Mouse (Mus musculus): ENCODE results near the gene Ankrd12. TPM values are rescaled to one million over a fixed set of nuclear protein-coding genes. Genes with fewer than 3 reads are reported as not detected.

Ankrd12 gene
- polyA plus RNA-seq, 1 experiment from 2014 or later = 142 TPM

DNA sequence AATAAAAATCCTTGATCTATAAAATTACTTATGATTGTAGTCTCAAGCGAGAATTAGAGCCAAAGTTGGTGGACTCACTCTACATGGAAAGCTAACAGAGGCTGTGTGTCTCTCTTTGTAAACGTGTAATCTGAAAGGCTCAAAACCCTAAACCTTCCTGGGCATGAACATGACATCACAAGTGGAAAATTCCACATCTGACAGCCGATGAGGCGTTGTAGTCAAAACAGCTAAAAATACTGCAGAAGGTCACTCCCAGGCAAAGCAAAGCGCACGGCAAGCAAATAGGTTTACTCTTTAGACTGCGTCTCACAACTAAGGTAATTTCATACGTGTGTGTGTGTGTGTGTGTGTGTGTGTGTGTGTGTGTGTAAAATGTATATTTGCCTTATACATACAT lies 129.6 kb downstream of the Ankrd12 start:
- Histone ChIP-seq H3K36me3 (ENCODE audit: control insufficient read depth, insufficient read depth) (peaks cover 11% of the 10 kb centered on the region), H3K27me3 (replicated peaks; ENCODE audit: control insufficient read depth, insufficient read depth, low read length) (no peaks in the 10 kb centered on the region), H3K4me1 (replicated peaks; ENCODE audit: control insufficient read depth, insufficient read depth, low read length) (peaks cover 14% of the 10 kb centered on the region), H3K9me3 (ENCODE audit: control insufficient read depth, low read length) (no peaks in the 10 kb centered on the region), H3K4me3 (replicated peaks; ENCODE audit: low read length) (no peak overlapping the region), H3K27ac (ENCODE audit: low read length) (no peak overlapping the region), H3K9ac (replicated peaks; ENCODE audit: low read depth, low read length) (no peak overlapping the region), H3K4me2 (ENCODE audit: low read length) (no peak overlapping the region)
- 94% methylated on average over 8 of the region's 8 CpGs for WGBS
- ATAC-seq = no peak

DNA sequence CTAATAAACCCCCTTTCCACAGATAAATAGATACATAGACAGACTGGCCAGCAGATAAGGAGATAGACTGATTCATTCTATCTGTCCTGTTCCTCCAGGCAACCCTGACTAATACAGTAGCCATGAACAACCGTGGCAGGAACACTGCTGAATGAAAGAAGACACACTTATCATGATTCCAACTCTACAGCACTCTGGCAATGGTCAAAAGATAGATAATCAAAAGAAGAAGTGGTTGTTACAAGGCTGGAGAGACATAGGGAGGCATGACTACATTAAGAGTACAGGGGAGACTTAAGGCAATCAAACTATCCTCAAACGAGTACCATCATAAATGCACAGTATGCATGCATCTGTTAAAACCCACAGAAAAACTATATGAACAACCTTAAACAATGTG lies 131.5 kb downstream of the Ankrd12 start:
- Histone ChIP-seq H3K27me3 (replicated peaks; ENCODE audit: control insufficient read depth, insufficient read depth, low read length) (no peaks in the 10 kb centered on the region), H3K4me2 (ENCODE audit: low read length) (no peak overlapping the region), H3K9me3 (ENCODE audit: control insufficient read depth, low read length) (no peaks in the 10 kb centered on the region), H3K9ac (replicated peaks; ENCODE audit: low read depth, low read length) (no peak overlapping the region), H3K36me3 (ENCODE audit: control insufficient read depth, insufficient read depth) (peaks cover 11% of the 10 kb centered on the region), H3K27ac (ENCODE audit: low read length) (no peak overlapping the region), H3K4me3 (replicated peaks; ENCODE audit: low read length) (no peak overlapping the region), H3K4me1 (replicated peaks; ENCODE audit: control insufficient read depth, insufficient read depth, low read length) (peaks cover 14% of the 10 kb centered on the region)
- no peak for ATAC-seq
- WGBS = 90% methylated on average over 2 of the region's 2 CpGs

DNA sequence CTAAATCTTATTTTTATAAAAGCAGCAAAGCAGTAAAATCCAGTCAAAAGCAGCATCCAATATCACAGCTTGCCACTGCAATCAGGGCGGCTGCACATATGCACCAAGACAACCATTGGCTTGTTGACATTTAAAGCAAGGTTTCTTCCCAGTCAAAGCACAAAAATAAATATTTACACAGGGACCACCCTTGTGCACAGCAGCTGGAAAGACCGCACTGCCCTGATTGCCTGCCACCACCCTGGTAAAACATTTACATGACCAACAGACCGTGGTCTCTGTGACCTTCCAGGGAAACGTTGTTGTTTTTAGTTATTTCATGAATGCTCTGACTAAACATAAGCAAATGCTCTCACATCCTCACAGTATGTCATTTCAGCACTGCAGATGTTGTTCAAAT lies 134.5 kb downstream of the Ankrd12 start:
- ATAC-seq = no peak
- WGBS = 86% methylated on average over 4 of the region's 4 CpGs
- H3K9me3 ChIP-seq (ENCODE audit: control insufficient read depth, low read length) = no peaks in the 10 kb centered on the region

DNA sequence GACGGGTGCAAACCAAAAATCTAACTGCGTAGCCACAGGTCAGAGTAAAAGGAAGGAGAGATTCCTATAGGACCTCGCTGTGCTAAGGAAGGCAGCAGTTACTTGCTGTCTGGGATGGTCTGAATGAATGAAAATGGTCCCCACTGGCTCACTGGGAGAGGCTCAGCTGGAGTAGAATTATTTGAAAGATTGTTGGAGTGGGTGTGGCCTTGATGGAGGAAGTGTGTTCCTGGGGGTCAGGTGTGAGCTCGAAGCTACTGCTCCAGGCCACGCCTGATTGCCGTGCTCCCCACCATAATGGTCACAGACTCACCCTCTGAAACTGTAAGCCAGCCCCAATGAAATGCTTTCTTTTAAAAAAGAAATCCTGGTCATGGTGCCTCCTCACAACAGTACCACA lies 135.6 kb downstream of the Ankrd12 start:
- H3K4me1 ChIP-seq (replicated peaks; ENCODE audit: control insufficient read depth, insufficient read depth, low read length) = no peaks in the 10 kb centered on the region
- no peak overlapping the region for H3K27ac ChIP-seq (ENCODE audit: low read length)
- no peak overlapping the region for H3K9ac ChIP-seq (replicated peaks; ENCODE audit: low read depth, low read length)
- peaks cover 8% of the 10 kb centered on the region for H3K36me3 ChIP-seq (ENCODE audit: control insufficient read depth, insufficient read depth)
- H3K4me2 ChIP-seq (ENCODE audit: low read length) = no peak overlapping the region
- ATAC-seq = no peak
- no peak overlapping the region for H3K4me3 ChIP-seq (replicated peaks; ENCODE audit: low read length)
- no peaks in the 10 kb centered on the region for H3K9me3 ChIP-seq (ENCODE audit: control insufficient read depth, low read length)
- 89% methylated on average over 6 of the region's 6 CpGs for WGBS
- no peaks in the 10 kb centered on the region for H3K27me3 ChIP-seq (replicated peaks; ENCODE audit: control insufficient read depth, insufficient read depth, low read length)

More for the DNA sequence above, 134.5 kb downstream of the Ankrd12 start:
- H3K9ac ChIP-seq (replicated peaks; ENCODE audit: low read depth, low read length) = no peak overlapping the region
- peaks cover 6% of the 10 kb centered on the region for H3K36me3 ChIP-seq (ENCODE audit: control insufficient read depth, insufficient read depth)
- no peaks in the 10 kb centered on the region for H3K27me3 ChIP-seq (replicated peaks; ENCODE audit: control insufficient read depth, insufficient read depth, low read length)
- no peak overlapping the region for H3K27ac ChIP-seq (ENCODE audit: low read length)
- H3K4me3 ChIP-seq (replicated peaks; ENCODE audit: low read length) = no peak overlapping the region
- H3K4me2 ChIP-seq (ENCODE audit: low read length) = no peak overlapping the region
- H3K4me1 ChIP-seq (replicated peaks; ENCODE audit: control insufficient read depth, insufficient read depth, low read length) = no peaks in the 10 kb centered on the region

DNA sequence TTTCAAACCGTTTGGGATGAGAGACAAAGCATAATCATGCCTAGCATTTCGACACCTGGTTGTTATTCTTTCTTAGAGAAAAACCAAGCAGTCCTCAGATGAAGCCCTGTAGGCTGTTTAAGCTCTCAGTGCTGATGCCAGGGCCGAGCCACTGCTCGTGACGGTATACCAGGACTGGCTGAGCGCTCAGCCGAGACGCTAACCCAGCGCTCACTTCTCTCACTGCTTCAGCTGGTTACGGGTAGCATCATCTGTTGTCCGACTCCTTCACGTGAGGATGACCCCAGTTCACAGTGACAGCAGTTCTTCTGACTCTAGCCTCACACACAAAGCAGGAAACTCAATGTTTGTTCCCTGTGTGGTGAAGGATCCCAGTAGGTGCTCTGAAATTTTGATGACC lies 136.7 kb downstream of the Ankrd12 start:
- Histone ChIP-seq H3K27me3 (replicated peaks; ENCODE audit: control insufficient read depth, insufficient read depth, low read length) (no peaks in the 10 kb centered on the region), H3K27ac (ENCODE audit: low read length) (no peak overlapping the region), H3K9me3 (ENCODE audit: control insufficient read depth, low read length) (no peaks in the 10 kb centered on the region), H3K9ac (replicated peaks; ENCODE audit: low read depth, low read length) (no peak overlapping the region), H3K4me1 (replicated peaks; ENCODE audit: control insufficient read depth, insufficient read depth, low read length) (no peaks in the 10 kb centered on the region), H3K4me3 (replicated peaks; ENCODE audit: low read length) (no peak overlapping the region), H3K4me2 (ENCODE audit: low read length) (no peak overlapping the region), H3K36me3 (ENCODE audit: control insufficient read depth, insufficient read depth) (peaks cover 5% of the 10 kb centered on the region; the same call in 1 of the 2 replicates)
- no peak for ATAC-seq
- WGBS = 84% methylated on average over 12 of the region's 12 CpGs

DNA sequence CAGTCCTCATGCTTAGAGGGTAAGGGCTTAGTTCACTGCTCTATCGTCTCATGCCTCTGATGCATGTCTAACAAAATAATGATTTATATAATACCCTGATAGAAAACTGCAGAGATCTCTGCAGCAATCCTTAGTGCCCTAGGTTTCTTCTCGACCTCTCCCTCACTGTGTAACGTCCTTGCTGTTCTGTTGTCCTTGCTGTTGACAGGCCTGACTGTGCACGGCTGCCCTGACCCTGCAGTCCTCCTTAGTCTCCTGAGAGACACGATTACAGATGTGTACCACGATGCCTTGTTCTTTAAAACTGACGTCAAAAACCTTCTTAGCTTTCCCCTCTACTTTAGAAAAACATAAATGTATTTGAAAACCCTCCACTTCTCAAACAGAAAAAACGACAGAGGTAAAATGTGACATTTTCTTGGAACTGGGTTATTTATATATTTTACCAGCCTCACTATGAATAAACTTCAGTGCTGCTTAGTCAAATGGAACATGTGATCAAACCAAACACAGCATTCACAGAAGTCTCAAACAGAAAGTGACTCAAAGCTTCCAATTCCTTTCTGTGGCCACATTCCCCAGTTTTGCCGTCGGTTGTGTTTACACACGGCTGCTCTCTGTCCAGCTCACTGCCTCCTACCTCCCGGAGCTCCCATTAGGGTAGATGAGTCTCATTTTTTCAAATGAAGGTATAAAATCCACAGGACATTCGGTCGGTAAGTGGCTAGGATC lies 137.3 kb downstream of the Ankrd12 start:
- Histone ChIP-seq H3K4me1 (replicated peaks; ENCODE audit: control insufficient read depth, insufficient read depth, low read length) (no peaks in the 10 kb centered on the region), H3K27me3 (replicated peaks; ENCODE audit: control insufficient read depth, insufficient read depth, low read length) (no peaks in the 10 kb centered on the region), H3K9ac (replicated peaks; ENCODE audit: low read depth, low read length) (no peak overlapping the region), H3K4me3 (replicated peaks; ENCODE audit: low read length) (no peak overlapping the region), H3K27ac (ENCODE audit: low read length) (no peak overlapping the region), H3K36me3 (ENCODE audit: control insufficient read depth, insufficient read depth) (peaks cover 5% of the 10 kb centered on the region; the same call in 1 of the 2 replicates), H3K9me3 (ENCODE audit: control insufficient read depth, low read length) (no peaks in the 10 kb centered on the region), H3K4me2 (ENCODE audit: low read length) (no peak overlapping the region)
- 81% methylated on average over 14 of the region's 14 CpGs for WGBS
- ATAC-seq = no peak

DNA sequence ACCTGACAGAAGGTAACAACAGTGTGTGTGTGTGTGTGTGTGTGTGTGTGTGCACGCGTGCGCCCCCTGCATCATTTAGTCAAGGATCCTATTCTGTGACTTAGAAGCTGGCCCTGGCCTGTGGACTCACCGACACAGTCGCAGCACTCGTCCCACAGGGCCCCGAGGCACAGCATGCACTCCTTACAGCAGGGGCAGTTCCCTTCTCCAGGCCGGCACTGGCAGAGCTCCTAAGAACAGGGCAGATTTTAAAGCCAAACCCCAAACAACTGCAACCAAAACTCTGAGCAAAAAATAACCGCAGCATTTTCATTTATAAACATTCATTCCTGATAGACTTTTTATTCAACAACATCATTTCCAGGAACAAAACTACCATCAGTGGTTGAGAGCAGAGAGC lies 139.2 kb downstream of the Ankrd12 start:
- Histone ChIP-seq H3K4me3 (replicated peaks; ENCODE audit: low read length) (no peak overlapping the region), H3K9me3 (ENCODE audit: control insufficient read depth, low read length) (no peaks in the 10 kb centered on the region), H3K4me2 (ENCODE audit: low read length) (no peak overlapping the region), H3K36me3 (ENCODE audit: control insufficient read depth, insufficient read depth) (peaks cover 15% of the 10 kb centered on the region), H3K27me3 (replicated peaks; ENCODE audit: control insufficient read depth, insufficient read depth, low read length) (no peaks in the 10 kb centered on the region), H3K9ac (replicated peaks; ENCODE audit: low read depth, low read length) (no peak overlapping the region), H3K27ac (ENCODE audit: low read length) (no peak overlapping the region), H3K4me1 (replicated peaks; ENCODE audit: control insufficient read depth, insufficient read depth, low read length) (no peaks in the 10 kb centered on the region)
- 89% methylated on average over 9 of the region's 9 CpGs for WGBS
- no peak for ATAC-seq

DNA sequence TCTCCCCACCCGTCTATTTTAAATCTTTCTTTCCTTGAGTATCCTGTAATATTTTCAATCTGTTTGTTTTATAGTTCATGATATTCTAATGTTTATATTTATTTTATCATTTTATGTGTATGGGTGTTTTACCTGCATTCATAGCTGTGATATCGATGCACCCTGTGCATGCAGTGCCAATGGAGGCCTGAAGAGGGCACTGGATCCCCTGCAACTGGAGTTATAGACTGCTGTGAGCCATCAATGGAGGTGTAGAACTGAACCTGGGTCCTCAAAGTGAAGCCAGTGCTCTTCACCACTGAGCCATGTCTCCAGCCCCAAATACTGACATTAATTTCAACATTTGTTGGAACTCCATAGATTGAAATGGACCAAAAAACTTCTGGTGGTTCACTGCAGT lies 143.1 kb downstream of the Ankrd12 start:
- H3K9ac ChIP-seq (replicated peaks; ENCODE audit: low read depth, low read length) = no peak overlapping the region
- 93% methylated on average over 2 of the region's 2 CpGs for WGBS
- no peak overlapping the region for H3K4me3 ChIP-seq (replicated peaks; ENCODE audit: low read length)
- ATAC-seq = no peak
- H3K27me3 ChIP-seq (replicated peaks; ENCODE audit: control insufficient read depth, insufficient read depth, low read length) = no peaks in the 10 kb centered on the region
- H3K4me1 ChIP-seq (replicated peaks; ENCODE audit: control insufficient read depth, insufficient read depth, low read length) = peaks cover 10% of the 10 kb centered on the region
- no peaks in the 10 kb centered on the region for H3K9me3 ChIP-seq (ENCODE audit: control insufficient read depth, low read length)
- no peak overlapping the region for H3K4me2 ChIP-seq (ENCODE audit: low read length)
- H3K36me3 ChIP-seq (ENCODE audit: control insufficient read depth, insufficient read depth) = peaks cover 18% of the 10 kb centered on the region
- H3K27ac ChIP-seq (ENCODE audit: low read length) = no peak overlapping the region

DNA sequence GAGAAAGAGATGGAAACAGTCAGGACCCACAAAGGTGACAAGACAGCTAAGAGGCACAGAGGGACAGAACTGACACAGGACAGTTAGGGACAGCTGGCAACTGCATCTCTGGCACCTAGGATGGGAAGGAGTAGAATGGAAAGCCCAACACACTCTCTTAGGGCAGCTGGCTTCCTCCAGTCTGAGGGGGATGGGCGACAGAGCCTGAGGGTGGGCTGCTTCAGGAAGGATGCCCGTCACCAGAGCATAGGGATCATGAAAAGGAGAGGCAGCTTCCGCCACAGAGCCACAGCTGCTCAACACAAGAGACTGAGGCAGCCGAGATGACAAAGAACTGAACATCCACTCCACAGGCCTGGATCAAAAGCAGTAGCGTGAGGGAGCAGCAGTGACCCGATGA lies 145.4 kb downstream of the Ankrd12 start:
- Histone ChIP-seq H3K4me1 (replicated peaks; ENCODE audit: control insufficient read depth, insufficient read depth, low read length) (peaks cover 10% of the 10 kb centered on the region), H3K9me3 (ENCODE audit: control insufficient read depth, low read length) (no peaks in the 10 kb centered on the region), H3K36me3 (ENCODE audit: control insufficient read depth, insufficient read depth) (peaks cover 16% of the 10 kb centered on the region), H3K27me3 (replicated peaks; ENCODE audit: control insufficient read depth, insufficient read depth, low read length) (no peaks in the 10 kb centered on the region), H3K9ac (replicated peaks; ENCODE audit: low read depth, low read length) (0 out of 2 replicates have a peak overlapping the region, but pooled peaks have one; percentile 6), H3K27ac (ENCODE audit: low read length) (peak overlapping the region; percentile 47), H3K4me3 (replicated peaks; ENCODE audit: low read length) (no peak overlapping the region), H3K4me2 (ENCODE audit: low read length) (no peak overlapping the region)
- 36% methylated on average over 6 of the region's 6 CpGs for WGBS
- ATAC-seq = peak; percentile 51

DNA sequence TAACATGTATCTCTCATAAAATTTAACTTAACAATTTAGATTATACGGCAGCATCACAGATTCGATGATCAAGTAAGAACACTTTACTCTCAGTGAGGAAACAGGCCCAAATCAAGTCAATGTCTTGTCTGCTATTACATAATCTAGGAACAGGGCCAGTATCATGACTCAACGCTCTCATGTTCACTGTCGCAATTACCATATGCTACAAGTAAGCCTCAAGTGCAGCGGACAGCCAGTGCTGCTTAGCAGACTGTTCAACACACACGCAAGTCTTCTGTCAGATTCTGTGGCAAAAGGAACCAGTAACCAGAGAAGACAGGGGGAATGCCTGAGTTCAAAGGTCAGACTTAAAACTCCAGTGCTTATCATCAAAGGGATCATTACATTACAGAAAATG lies 145.9 kb downstream of the Ankrd12 start:
- 47% methylated on average over 6 of the region's 6 CpGs for WGBS
- Histone ChIP-seq H3K4me1 (replicated peaks; ENCODE audit: control insufficient read depth, insufficient read depth, low read length) (peaks cover 10% of the 10 kb centered on the region), H3K27ac (ENCODE audit: low read length) (no peak overlapping the region), H3K36me3 (ENCODE audit: control insufficient read depth, insufficient read depth) (peaks cover 20% of the 10 kb centered on the region), H3K27me3 (replicated peaks; ENCODE audit: control insufficient read depth, insufficient read depth, low read length) (no peaks in the 10 kb centered on the region), H3K4me3 (replicated peaks; ENCODE audit: low read length) (no peak overlapping the region), H3K9ac (replicated peaks; ENCODE audit: low read depth, low read length) (no peak overlapping the region), H3K9me3 (ENCODE audit: control insufficient read depth, low read length) (no peaks in the 10 kb centered on the region), H3K4me2 (ENCODE audit: low read length) (no peak overlapping the region)
- ATAC-seq = peak; percentile 82
